Mouse (Mus musculus) thymus, adult 2 months (tissue): ENCODE results near the gene Ano4.

Experiments used
- CTCF ChIP-seq: fragments of 200-500 bp; IDR thresholded peaks from 2 replicates; pipeline ENCODE4 v1.5.1; 2012; ENCODE audit warnings: mild to moderate bottlenecking, control low read depth, low read length, moderate library complexity, borderline replicate concordance; ENCODE audit not compliant: control insufficient read depth, poor library complexity, insufficient read depth; ENCODE audit errors: extremely low read depth
- POLR2A ChIP-seq: fragments of 200-500 bp; IDR thresholded peaks from 2 replicates; pipeline ENCODE4 v1.6.1; 2012; ENCODE audit warnings: mild to moderate bottlenecking, low read length, control low read depth, moderate library complexity; ENCODE audit not compliant: control insufficient read depth, poor library complexity, insufficient read depth; ENCODE audit errors: extremely low read depth

GRCm38 (mm10) chr10:89377750-89378149, 33.2 kb upstream of the Ano4 start:
- TF ChIP-seq CTCF: no peak
- TF ChIP-seq POLR2A: no peak
